Mouse (Mus musculus): Measurements from ENCODE around the gene Chn2. TPM values are rescaled to one million over a fixed set of nuclear protein-coding genes. Genes with fewer than 3 reads are reported as not detected.

Chn2 gene
- total RNA-seq, 2 experiments from 2014 or later, result 17.8 to 22.4 TPM

- peak in 1 of 2 experiments; percentile 19 for DNase-seq (ENCODE audit: low spot score in 2 of 2)
Observed at GRCm38 (mm10) chr6:54183825-54184578, 144.6 kb downstream of the Chn2 start.

- no peak for DNase-seq (ENCODE audit: low spot score in 2 of 2)
Observed at GRCm38 (mm10) chr6:54193631-54194305, 154.4 kb downstream of the Chn2 start.

- no peak for DNase-seq (ENCODE audit: low spot score in 2 of 2)
Observed at GRCm38 (mm10) chr6:54197821-54198412, 158.6 kb downstream of the Chn2 start.

DNA sequence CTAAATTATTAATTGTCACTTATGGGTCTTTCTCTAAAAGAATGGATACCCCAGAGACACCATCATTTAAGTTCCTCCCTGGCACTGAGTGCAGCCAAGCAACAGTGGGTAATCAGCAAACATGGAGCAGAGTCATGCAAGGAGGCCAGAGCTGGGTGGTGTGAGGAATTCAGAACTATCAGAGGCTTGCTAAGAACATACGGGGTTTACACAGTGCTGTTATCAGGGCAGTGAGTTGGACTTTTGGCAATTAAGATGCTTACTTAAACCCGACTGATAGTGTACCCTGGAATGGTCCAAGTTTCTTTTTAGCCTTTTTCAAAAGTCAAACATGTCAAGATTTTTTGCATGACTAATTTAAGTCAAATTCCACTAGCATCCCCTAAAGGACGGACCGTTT lies 160.2 kb downstream of the Chn2 start:
- DNase-seq (ENCODE audit: low spot score in 2 of 2), result no peak

GRCm38 (mm10) chr6:54200031-54200722 lies 160.8 kb downstream of the Chn2 start:
- DNase-seq (ENCODE audit: low spot score in 2 of 2), result no peak

- no peak for DNase-seq (ENCODE audit: low spot score in 2 of 2)
Observed at GRCm38 (mm10) chr6:54202311-54203020, 163.1 kb downstream of the Chn2 start.

DNA sequence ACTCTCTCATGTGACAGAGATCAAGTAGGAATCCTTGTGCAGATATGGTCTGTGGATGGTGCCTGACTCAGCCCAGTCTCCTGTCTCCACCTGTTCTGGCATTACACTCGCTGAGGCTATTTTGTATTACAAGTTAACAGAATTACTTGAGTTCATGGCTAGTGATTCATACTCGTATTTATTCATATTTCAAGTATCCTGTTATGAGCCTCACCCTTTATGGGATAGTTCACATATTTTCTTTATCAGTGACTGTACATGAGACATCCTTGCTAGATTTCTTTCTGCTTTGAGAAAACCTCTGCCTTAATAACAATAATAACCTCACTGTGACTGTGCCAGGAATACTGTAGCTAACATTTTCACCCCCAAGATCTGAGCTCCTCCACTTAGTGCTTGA lies 164.0 kb downstream of the Chn2 start:
- DNase-seq (ENCODE audit: low spot score in 2 of 2), result no peak

DNA sequence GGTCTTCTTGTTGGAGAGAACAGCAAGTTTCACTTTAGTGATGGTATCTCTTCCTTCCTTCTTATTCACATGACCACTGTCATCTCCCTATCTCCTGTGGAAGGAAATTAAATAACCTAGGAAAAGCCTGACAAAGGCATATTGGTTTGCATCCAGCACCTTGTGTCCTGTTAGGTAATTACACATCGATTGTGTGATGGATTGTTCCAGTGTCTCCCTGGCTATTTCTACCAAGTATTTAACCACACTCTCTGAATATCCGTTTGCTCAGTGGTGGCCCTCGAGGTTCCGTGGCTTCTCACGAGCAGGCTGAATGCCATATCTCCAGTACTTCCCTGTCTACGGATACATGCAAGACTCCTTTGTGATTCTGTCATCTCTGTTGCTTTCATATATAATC lies 164.6 kb downstream of the Chn2 start:
- DNase-seq (ENCODE audit: low spot score in 2 of 2), result no peak

DNA sequence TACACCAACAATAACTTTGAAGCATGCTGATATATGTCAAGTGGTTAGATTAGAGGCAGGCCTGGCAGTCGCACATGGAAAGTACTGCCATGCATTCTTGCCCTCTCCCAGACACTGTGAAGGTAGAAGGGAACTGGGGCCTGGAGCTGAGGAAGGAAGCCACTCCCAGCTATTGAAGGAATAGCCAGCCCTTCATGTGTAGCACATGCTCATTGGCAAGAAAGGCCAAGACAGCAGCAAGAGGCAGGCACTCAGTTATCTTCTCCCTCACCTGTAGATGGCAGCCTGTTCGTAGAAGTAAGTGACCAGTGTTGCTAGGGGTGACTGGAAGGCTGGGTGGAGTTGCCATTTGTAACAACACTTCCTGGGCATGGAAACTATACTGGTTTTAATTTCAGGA lies 165.6 kb downstream of the Chn2 start:
- DNase-seq (ENCODE audit: low spot score in 2 of 2), result no peak

DNA sequence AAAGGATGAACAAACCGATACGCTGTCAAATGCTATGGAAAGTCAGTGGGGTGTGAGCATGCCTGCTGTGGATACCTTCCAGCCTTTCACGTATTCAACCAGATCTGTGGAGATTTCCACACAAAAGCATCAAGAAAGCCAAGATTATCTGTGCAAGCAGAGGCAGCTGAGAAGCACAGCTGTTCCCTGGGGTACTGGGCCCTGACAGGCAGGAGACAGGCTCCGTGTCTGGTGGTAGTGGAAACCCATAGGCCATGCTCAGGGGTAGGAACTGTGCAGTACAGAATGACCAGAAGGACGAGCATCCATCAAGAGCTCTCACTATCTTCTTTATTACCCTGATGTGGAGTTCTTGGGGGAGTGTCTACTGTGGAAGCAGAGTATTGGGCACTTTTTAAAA lies 166.1 kb downstream of the Chn2 start:
- DNase-seq (ENCODE audit: low spot score in 2 of 2), result no peak

DNA sequence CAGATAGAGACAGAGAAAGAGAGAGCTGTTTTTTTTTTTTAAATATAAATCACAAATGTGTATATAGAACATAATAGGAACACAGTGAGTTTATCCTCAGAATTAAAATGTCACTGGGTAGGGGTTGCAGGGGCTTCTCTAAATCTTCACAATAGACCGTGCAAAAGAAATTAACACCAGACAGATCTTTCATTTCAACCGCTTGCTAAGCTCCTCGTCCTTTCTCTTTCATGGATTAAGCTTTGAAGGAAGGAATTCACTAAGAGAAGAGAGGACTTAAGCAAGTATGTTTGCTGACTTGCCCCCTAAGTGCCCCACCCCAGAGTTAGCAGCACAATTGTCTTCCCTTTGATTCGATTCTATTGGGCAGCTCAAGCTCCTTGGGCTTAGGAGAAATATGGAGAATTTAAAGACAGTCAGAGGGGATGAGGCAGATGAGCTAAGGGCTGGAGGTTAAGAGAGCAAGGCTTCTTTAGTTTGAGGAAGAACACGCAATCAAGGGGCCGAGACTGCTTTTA lies 166.9 kb downstream of the Chn2 start:
- DNase-seq (ENCODE audit: low spot score in 2 of 2), result no peak

DNA sequence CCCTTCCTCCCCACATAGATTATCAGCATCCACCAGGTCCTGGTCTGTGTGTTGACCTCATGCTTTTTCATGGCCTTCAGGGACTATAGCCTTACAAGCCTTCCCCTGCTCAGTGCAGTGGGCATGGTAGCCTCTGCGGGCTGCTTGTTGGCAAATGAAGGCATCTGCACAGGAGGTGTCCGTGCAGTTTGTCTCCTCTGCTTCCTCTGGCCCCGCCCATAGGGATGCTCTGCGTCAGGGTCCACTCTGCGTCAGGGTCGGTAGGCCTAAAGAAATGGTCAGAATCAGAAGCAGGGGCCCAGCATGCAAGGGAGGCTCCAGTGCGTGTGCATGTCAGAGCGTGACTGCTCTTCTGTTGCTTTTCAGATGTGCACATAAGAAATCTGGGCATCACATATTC lies 169.4 kb downstream of the Chn2 start:
- no peak for DNase-seq (ENCODE audit: low spot score in 2 of 2)

- DNase-seq (ENCODE audit: low spot score in 2 of 2), result no peak
Observed at GRCm38 (mm10) chr6:54210971-54211370, 171.6 kb downstream of the Chn2 start.

DNA sequence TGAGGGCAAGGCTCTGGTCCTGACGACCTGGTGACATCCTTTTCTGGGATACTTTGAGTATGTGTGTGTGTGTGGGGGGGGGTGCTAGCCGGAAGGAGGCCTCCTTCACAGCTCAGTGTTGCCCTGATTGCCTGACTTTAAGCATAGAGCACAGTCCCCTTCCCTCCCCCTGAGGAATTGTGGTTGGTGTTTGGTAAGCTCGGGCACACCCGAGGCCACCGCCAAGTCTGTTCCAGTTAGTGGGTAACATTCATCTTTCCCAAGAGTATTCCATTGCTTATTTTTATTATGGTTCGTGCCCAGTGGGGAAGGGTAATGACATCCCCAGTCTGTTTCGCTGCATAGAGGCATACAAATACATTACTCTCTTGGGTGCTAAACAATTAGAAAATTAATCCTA lies 172.6 kb downstream of the Chn2 start:
- DNase-seq (ENCODE audit: low spot score in 2 of 2), result no peak

DNA sequence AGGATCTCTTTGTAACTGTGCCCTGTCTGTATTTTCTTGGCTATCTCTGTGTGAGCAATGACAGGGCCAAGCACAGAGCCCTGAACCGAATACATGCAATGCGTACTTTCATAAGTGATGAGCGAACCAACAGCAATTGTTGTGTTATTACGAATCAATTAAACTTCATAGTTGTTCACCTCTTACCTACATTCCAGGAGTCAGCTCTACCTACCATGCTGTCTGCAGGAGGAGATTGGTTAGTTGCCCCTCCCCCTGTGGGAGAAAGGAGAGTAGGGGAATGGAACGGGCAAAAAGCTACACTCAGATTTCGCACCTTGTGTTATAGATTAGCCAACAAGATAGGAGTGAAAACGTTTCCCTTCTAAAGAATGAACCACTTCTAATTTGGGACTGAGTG lies 174.4 kb downstream of the Chn2 start:
- no peak for DNase-seq (ENCODE audit: low spot score in 2 of 2)

GRCm38 (mm10) chr6:54215636-54216035 lies 176.3 kb downstream of the Chn2 start:
- DNase-seq (ENCODE audit: low spot score in 2 of 2), result no peak

- DNase-seq (ENCODE audit: low spot score in 2 of 2), result no peak
Observed at GRCm38 (mm10) chr6:54216512-54216911, 177.2 kb downstream of the Chn2 start.

GRCm38 (mm10) chr6:54220124-54220523 lies 180.8 kb downstream of the Chn2 start:
- no peak for DNase-seq (ENCODE audit: low spot score in 2 of 2)

GRCm38 (mm10) chr6:54223529-54223928 lies 184.2 kb downstream of the Chn2 start:
- no peak for DNase-seq (ENCODE audit: low spot score in 2 of 2)

GRCm38 (mm10) chr6:54224325-54224724 lies 185.0 kb downstream of the Chn2 start:
- DNase-seq (ENCODE audit: low spot score in 2 of 2), result no peak

DNA sequence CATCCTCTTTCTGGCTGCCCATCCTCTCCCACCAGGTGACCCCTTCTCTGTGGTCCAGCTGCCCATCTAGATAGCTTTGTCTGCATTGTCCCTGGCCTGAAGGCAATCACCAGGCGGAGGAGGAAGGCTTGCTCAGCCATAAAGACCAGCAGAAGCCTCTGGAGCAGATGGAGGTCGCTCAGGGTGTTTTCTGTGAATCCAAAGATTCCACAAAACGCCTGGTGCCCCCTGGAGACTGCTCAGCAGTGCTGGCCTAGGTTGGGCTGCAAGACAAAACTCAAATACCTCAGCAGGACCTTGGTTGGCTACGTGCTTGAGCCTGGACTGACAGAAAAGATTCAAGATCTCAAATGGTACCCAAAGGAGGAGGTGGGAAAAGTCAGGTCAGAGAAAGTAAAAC lies 186.0 kb downstream of the Chn2 start:
- no peak for DNase-seq (ENCODE audit: low spot score in 2 of 2)
